Mouse (Mus musculus): ENCODE measurements at regions not wholly inside any gene's neighbourhood (a gene's known extent, or its start where the extent isn't known, plus 50 kb on each side); places are given as distances from the start of the nearest gene placed in this dataset.
"Not testable (repeated sequence)": the region's sequence is repeated elsewhere in the genome, so short reads cannot be mapped to it uniquely, and the experiment has no call there.

GRCm38 (mm10) chr6:140816359-140816758 is 87.3 kb downstream of the Gm11077 start:
- no peak for DNase-seq (ENCODE audit: low spot score in 2 of 2)
- intact Hi-C loops (cut with DNase I) = no loop called here

- DNase-seq (ENCODE audit: low spot score in 2 of 2) = peak in 1 of 2 experiments; percentile 6
- intact Hi-C loops (cut with DNase I) = no loop called here
Measured at GRCm38 (mm10) chr6:140816831-140817230, 87.7 kb downstream of the Gm11077 start.

GRCm38 (mm10) chr6:140819451-140819878 is 90.4 kb downstream of the Gm11077 start:
- intact Hi-C loops (cut with DNase I) = no loop called here
- no peak for DNase-seq (ENCODE audit: low spot score in 2 of 2)

- no peak for DNase-seq (ENCODE audit: low spot score in 2 of 2)
- intact Hi-C loops (cut with DNase I) = no loop called here
Measured at GRCm38 (mm10) chr6:140826522-140826921, 97.4 kb downstream of the Gm11077 start.

DNA sequence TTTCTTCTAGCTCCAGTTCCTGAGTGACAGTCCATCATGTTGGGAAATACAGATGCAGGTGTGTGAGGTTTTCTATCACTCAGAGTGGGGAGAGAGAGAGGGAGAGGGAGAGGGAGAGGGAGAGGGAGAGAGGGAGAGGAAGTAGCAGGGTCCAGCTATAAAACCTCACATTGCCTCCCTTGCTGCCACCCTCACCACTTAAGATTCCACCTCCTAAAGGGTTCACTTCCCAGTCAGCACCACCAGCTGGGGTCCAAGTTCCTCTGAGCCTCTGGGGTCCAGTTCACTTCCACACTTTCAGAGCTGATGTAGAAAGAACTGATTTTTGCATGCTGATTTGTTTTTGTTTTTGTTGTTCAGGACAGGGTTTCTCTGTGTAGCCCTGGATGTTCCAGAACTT is 98.6 kb downstream of the Gm11077 start:
- no peak for DNase-seq (ENCODE audit: low spot score in 2 of 2)
- intact Hi-C loops (cut with DNase I) = no loop called here

DNA sequence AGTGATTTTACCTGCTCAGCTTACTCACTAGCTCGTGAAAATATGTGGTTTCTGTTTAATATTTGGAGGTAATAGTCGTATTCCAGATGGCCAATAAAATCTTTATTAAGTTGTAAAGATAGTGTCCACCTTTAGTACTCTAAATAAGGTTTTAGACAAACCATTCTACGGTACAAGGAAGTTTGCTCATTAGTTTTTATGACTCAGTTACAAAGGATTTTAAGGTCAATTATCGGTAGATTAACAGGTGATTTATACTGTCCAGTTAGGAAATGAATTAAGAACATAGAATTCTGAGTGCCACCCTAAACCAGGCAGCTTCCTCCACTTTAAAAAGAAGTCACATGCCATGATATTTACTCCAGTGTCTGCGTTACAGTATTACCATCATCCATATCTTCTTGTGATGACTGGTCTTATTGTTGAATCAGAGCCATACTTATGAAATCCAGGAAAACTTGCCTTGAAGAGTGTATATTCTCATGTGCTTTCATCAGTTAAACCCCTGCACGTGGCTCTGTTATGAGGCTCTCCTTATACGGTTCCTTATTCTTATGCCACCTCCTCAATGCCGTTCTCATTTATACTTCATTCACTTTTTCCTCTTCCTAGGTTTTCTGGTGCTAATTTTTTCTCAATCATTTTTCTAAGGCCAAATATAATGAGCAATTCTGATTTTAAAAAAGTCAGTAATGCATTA is 114.4 kb downstream of the Gm11077 start:
- intact Hi-C loops (cut with DNase I) = no loop called here
- no peak for DNase-seq (ENCODE audit: low spot score in 2 of 2)

GRCm38 (mm10) chr6:140847165-140847564 is 118.1 kb downstream of the Gm11077 start:
- DNase-seq (ENCODE audit: low spot score in 2 of 2) = no peak
- intact Hi-C loops (cut with DNase I) = no loop called here

DNA sequence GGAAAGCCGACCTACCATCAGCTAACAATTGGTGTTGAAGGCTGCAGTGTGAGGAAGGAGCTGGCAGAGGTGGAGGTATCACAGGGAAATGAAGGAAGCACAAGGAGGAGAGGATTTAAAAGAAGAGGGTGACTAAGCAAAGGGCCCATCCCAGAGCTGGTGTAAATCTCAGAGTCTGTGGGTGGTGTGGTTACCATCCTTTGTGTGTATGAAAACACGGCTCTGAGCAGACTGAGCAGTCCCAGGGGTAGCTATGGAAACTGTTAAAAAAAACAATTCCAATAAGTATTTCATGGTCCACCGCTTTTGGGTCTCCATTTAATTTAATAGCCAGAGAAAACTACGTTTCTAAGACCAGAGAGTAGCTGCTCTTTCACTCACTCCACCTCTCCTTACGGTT is 123.3 kb downstream of the Gm11077 start:
- intact Hi-C loops (cut with DNase I) = loop anchor here (10.0 kb wide), 1 partner anchor 88 kb away; no protein-coding TSS in a partner anchor
- peak; percentile 13 to 37 for DNase-seq (ENCODE audit: low spot score in 2 of 2)

DNA sequence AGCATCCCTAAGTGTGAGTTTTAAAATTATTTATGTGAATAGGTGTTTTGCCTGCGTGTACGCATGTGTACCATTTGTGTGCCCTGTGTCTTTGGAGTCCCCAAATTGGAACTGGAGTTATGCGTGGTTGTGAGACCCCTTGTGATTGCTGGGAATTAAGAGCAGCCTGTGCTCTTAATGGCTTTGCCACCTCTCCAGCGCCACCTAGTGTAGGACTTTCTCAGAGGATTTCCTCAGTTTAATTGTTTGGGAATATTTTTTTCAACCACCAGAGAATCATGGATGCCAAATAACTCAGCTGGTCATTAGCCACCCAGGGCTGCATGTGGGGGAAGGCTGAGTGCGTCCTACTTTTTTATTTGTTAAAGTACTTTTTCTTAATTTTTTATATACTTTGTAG is 124.4 kb downstream of the Gm11077 start:
- DNase-seq (ENCODE audit: low spot score in 2 of 2) = peak; percentile 70 to 78
- intact Hi-C loops (cut with DNase I) = loop anchor here (10.0 kb wide), 1 partner anchor 89 kb away; no protein-coding TSS in a partner anchor

GRCm38 (mm10) chr6:140854691-140855090 is 125.6 kb downstream of the Gm11077 start:
- intact Hi-C loops (cut with DNase I) = loop anchor here (10.0 kb wide), 1 partner anchor 90 kb away; no protein-coding TSS in a partner anchor
- no peak for DNase-seq (ENCODE audit: low spot score in 2 of 2)

DNA sequence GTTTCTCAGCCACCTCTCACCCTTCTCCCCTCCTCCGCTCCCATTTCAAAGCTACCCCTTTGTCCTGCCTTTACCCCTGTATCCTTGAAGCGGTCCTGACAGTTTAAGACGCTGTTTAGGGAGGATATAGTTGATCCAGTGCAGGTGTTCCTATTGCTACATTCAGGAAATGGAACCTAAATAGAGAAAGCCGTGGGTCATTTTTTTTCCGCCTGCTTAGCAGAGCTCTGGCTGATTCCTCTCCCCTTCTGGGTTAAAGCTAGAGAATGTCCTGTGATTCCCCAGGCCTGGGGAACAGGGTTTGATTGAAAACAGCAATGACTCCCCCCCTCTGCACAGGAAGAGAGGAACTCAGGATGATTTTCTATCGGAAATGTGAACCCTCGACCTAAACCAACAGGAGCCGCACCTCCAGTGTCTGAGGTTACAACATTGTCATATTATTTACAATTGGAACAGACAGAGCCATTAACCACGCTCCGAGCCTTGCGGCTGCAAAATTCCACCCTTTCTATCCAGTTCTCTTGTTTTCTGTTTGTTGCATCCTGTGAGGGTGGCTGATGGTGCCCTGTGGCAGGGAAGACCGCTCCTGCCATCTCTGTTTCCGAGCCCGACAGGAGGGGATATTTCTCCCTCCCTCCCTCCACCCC is 127.5 kb downstream of the Gm11077 start:
- no peak for DNase-seq (ENCODE audit: low spot score in 2 of 2)
- intact Hi-C loops (cut with DNase I) = loop anchor here (10.0 kb wide), 1 partner anchor 92 kb away; no protein-coding TSS in a partner anchor

DNA sequence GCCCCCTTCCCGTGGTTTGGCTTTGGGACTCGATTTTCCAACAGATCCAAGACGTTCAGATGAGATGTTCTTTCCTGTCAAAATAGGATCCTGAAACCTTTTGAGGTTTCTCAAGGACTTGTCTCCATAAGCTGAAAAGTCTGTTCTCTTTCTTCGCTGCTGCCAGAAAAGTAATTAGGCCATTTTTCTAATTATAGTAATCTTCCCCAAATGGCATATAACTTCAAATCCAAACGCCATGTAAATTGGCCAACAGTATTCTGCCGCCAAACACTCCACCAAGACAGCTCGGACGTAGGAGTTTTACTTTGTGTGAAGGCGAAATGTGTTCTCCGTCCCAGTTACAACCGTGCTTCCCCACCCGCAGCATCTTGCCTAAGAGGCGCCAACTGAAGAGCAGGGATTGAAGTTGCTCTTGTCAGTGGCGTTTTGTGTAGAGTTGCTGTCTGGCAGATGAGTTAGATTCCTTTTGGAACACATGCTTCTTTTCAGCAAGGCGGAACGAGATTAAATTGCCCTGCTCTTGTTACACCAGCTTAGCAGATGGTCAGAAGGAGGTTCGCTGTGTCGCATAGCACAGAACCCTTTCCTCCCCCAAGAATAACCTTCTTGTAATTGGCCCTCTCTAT is 128.1 kb downstream of the Gm11077 start:
- intact Hi-C loops (cut with DNase I) = loop anchor here (10.0 kb wide), 1 partner anchor 92 kb away; no protein-coding TSS in a partner anchor
- DNase-seq (ENCODE audit: low spot score in 2 of 2) = peak; percentile 32 to 52

DNA sequence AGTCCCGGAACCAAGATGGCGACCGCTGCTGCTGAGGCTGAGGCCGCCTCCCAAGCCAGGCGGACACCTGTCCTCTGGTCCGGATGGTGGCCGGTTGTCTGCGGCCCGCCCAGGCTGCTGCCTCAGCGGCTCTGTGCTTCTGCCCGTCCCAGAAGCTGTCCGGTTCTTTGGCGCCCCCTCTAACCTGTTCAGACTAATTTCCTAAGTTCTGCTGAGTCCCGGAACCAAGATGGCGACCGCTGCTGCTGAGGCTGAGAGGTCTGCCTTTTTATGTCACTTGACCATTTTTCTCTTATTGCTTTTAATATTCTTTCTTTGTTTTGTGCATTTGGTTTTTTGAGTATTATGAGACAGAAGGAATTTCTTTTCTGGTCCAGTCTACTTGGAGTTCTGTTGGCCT is 140.4 kb downstream of the Gm11077 start:
- intact Hi-C loops (cut with DNase I); DNase-seq (ENCODE audit: low spot score in 2 of 2): not testable (repeated sequence)

DNA sequence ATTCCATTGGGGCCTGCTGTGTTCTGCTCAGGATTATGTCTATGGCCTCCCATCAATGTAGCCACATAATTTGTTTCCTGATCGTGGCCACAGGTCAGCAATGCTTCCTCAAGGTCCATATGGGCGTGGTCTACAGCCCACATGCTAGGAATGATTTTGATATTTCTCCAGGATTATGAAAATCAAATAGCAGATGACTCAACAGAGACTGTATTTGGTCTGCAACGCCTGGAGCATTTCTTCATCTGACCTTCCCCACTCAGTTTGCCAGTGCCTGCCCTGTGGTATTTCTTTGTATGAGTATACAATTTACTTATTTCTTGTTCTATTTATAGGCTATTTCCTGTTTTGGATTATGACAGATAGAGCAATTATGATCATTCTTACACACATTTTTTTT is 145.7 kb downstream of the Gm11077 start:
- intact Hi-C loops (cut with DNase I) = no loop called here
- DNase-seq (ENCODE audit: low spot score in 2 of 2) = no peak

- intact Hi-C loops (cut with DNase I) = no loop called here
Measured at GRCm38 (mm10) chr6:140883651-140884050, 154.6 kb downstream of the Gm11077 start.

GRCm38 (mm10) chr6:140888610-140889009 is 159.5 kb downstream of the Gm11077 start:
- DNase-seq (ENCODE audit: low spot score in 2 of 2) = no peak
- intact Hi-C loops (cut with DNase I) = no loop called here

More at GRCm38 (mm10) chr6:140883651-140884050, 154.6 kb downstream of the Gm11077 start:
- DNase-seq (ENCODE audit: low spot score in 2 of 2) = no peak

DNA sequence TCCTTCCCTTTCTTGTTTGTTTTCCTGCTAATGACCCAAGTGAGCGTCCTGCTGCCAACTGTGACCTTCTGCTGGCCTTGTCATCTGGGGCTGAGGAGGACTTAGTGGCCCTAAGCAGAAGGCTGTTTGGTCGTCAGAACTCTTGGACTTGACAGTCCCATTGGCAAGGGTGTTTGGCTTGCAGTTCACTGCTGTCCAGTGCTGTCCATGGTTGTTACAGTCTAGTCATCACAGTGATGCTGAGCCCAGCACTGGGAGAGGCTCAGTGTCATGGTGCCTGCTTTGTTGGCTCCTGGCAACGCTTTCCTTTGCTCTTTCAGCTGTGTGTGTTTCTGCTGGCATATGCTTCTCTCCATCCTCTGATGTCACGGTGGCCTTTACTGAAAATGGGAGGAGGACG is 161.0 kb downstream of the Gm11077 start:
- intact Hi-C loops (cut with DNase I) = no loop called here
- no peak for DNase-seq (ENCODE audit: low spot score in 2 of 2)

GRCm38 (mm10) chr6:140890591-140890990 is 161.5 kb downstream of the Gm11077 start:
- intact Hi-C loops (cut with DNase I) = no loop called here

DNA sequence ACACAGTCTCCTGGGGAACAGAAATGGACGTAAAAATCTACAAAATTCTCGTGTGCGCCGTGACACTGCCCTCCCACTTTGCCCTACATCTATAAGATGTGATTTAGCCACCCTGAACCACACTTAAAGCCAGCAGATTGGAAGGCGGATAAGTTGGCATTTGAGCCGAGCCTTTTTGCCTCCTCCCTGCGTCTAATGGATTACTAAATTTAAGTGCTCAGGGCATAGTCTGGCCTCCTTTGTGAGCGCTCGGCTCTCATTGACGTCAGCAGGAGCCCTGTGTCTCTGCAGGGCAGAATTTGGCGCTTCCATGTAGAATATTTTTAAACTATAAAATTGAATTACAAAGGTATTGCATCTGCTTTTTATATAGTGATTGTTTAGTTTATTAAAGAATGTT is 165.4 kb downstream of the Gm11077 start:
- intact Hi-C loops (cut with DNase I) = no loop called here
- no peak for DNase-seq (ENCODE audit: low spot score in 2 of 2)

More at GRCm38 (mm10) chr6:140890591-140890990, 161.5 kb downstream of the Gm11077 start:
- DNase-seq (ENCODE audit: low spot score in 2 of 2) = no peak

DNA sequence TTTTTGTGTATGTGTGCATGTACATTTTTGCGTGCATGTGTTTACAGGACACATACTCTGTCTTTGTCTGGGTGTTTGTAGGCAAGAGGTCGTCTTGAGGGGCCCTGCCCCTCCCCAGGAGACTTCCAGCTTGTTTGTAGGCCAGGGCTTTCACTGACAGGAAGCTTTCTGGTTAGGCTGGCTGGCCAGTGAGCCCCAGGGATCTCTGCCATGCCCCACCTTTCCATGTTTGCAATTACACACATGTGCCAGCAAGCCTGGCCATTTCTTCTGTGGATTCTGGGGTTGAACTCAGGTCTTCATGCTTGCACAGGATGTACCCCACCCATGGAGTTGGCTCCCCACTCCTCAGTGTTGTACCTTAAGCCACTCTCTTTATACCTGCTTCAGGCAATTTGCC is 166.4 kb downstream of the Gm11077 start:
- intact Hi-C loops (cut with DNase I) = no loop called here
- no peak for DNase-seq (ENCODE audit: low spot score in 2 of 2)
